Mouse (Mus musculus) kidney, postnatal 0 days (tissue): ENCODE measurements around the gene Prr18. TPM values are rescaled to one million over a fixed set of nuclear protein-coding genes. Genes with fewer than 3 reads are reported as not detected.
"Not testable (repeated sequence)": the region's sequence is repeated elsewhere in the genome, so short reads cannot be mapped to it uniquely, and the experiment has no call there.

ENCODE experiments used
- ATAC-seq: fragments of 200-750 bp; cut with Nextera tagmentation; replicated peaks from 2 replicates; pipeline ENCODE4 v1.8.0; 2017; ENCODE audit warnings: low read depth, moderate number of reproducible peaks, moderate TSS enrichment, moderate library complexity; ENCODE audit not compliant: low FRiP score
- DNase-seq: peaks from one replicate; pipeline ENCODE4 v3.0.0-alpha.2; 2016; ENCODE audit warnings: low spot score
- H3K27ac ChIP-seq: fragments of 300-500 bp; sonication (generic); 2 replicates; pipeline ENCODE4 v1.5.1; 2014; ENCODE audit warnings: mild to moderate bottlenecking
- H3K27me3 ChIP-seq: fragments of 300-500 bp; sonication (generic); 2 replicates; pipeline ENCODE4 v1.6.1; 2014; ENCODE audit warnings: low read length, mixed read lengths; ENCODE audit not compliant: insufficient read depth
- H3K36me3 ChIP-seq: fragments of 300-500 bp; sonication (generic); 2 replicates; pipeline ENCODE4 v1.6.1; 2014; ENCODE audit warnings: low read length, mixed read lengths; ENCODE audit not compliant: insufficient read depth
- H3K4me1 ChIP-seq: fragments of 300-500 bp; sonication (generic); replicated peaks from 2 replicates; pipeline ENCODE4 v1.6.1; 2014; ENCODE audit warnings: antibody characterized with exemption, low read length, mixed read lengths; ENCODE audit not compliant: insufficient read depth
- H3K4me2 ChIP-seq: fragments of 300-500 bp; sonication (generic); 2 replicates; pipeline ENCODE4 v1.6.1; 2014; ENCODE audit warnings: mild to moderate bottlenecking, low read length, moderate library complexity, mixed read lengths
- H3K4me3 ChIP-seq: fragments of 300-500 bp; sonication (generic); replicated peaks from 2 replicates; pipeline ENCODE4 v1.5.1; 2014; ENCODE audit warnings: low read depth, low read length
- H3K9ac ChIP-seq: fragments of 300-500 bp; sonication (generic); 2 replicates; pipeline ENCODE4 v1.6.1; 2014; ENCODE audit warnings: low read depth, low read length
- H3K9me3 ChIP-seq: fragments of 300-500 bp; sonication (generic); replicated peaks from 2 replicates; pipeline ENCODE4 v1.6.1; 2016; ENCODE audit warnings: low read length, inconsistent platforms, mixed read lengths
- CTCF ChIP-seq: IDR thresholded peaks from 2 replicates; pipeline ENCODE4 v1.5.1; 2016; ENCODE audit warnings: antibody characterized with exemption, low read depth, mild to moderate bottlenecking, moderate library complexity
- WGBS: fragments of 180-500 bp; shearing (Covaris S2); extraction: QIAGEN DNeasy Blood & Tissue Kit; methylation state at CpG from one replicate; pipeline ENCODE4 v1.1.7; 2014; 5-methylcytosine and 5-hydroxymethylcytosine counted together
- polyA plus RNA-seq: library from polyadenylated mRNA; unstranded; fragments of >200 nt; fragmentation: Nextera tagmentation; extraction: Ambion mirVana; gene quantifications from 2 replicates; pipeline ENCODE4 v1.2.1, GENCODE M21; 2015

Gene Prr18
- polyA plus RNA-seq, 1 experiment from 2014 or later = 0.28 TPM

DNA sequence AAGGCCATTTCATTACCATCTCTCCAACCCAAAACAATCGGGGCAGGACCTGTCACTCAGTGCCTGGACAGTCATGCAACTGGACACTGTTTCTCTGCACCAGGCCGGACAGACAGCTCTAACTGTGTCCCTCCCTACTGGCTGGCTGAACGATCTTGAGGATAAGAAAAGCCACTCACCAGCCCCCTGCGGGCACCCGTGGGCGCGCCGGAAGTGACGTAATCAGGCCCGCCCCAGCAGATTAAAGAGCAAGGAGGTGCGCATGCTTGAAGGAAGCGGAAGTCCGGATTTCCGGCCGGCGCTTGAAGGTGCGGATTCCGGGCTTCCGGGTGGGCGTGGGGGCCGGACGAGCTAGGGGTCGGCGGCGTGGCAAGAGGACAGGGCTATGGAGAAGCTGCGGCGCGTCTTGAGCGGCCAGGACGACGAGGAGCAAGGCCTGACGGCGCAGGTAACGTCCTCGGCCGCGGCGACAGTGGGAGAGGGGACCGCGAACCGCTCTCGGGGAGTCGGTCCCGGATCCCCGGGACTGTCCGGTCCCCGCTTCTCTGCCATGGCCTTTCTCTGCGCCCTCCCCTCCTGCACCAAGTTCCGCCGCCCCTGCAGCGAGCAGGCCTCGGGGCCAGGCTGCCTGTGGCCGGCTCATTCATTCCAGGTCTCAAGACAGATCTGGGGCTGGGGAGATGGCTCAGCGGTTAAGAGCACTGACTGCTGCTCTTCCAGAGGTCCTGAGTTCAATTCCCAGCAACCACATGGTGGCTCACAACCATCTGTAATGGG, 26.2 kb upstream of the Prr18 start, which contains the start of gene Sft2d1:
Gene Sft2d1, plus strand, starts transcription at position 265 of the 777 bp plus-strand sequence.
- Histone ChIP-seq H3K36me3 (no peaks in the 10 kb centered on the region), H3K27ac (peak within 1 kb of the TSS; percentile 81), H3K4me1 (peaks cover 5% of the 10 kb centered on the region; the same call in 1 of the 2 replicates), H3K4me2 (peak within 1 kb of the TSS; percentile 76), H3K4me3 (peak within 1 kb of the TSS; percentile 86), H3K9ac (peak within 1 kb of the TSS; percentile 75), H3K27me3 (no peaks in the 10 kb centered on the region), H3K9me3 (no peaks in the 10 kb centered on the region)
- no peak for TF ChIP-seq CTCF
- WGBS = under 1% methylated on average over 52 of the region's 54 CpGs
- peak; percentile 95 for ATAC-seq
- DNase-seq = peak; percentile 94

DNA sequence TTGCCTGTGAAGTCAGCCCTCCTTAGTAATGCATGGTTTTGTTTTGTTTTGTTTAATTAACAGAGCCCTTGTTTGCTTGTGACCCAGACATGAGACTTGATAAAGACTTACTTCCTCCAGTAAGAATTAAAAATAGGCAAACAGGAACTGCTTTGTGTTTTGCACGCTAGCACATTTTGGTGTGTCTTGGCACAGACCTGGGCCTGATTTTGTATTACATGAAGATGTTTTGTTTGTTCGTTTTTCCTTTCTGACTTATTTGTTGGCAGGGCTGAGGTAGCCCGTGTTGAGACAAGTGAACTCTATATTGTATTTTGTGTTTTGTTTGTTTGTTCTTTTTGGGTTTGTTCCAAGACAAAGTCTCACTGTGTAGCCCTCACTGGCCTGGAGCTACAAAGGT, 25.5 kb upstream of the Prr18 start:
- Histone ChIP-seq H3K27me3 (no peaks in the 10 kb centered on the region), H3K4me1 (peaks cover 5% of the 10 kb centered on the region; the same call in 1 of the 2 replicates), H3K9ac (peak overlapping the region; percentile 75), H3K4me3 (peak overlapping the region; percentile 86), H3K27ac (peak overlapping the region; percentile 81; the same call in 1 of the 2 replicates), H3K9me3 (no peaks in the 10 kb centered on the region), H3K4me2 (peak overlapping the region; percentile 76), H3K36me3 (no peaks in the 10 kb centered on the region)
- TF ChIP-seq CTCF = no peak
- DNase-seq (peak; percentile 5), ATAC-seq (no peak)
- WGBS = 29% methylated on average over 3 of the region's 3 CpGs

DNA sequence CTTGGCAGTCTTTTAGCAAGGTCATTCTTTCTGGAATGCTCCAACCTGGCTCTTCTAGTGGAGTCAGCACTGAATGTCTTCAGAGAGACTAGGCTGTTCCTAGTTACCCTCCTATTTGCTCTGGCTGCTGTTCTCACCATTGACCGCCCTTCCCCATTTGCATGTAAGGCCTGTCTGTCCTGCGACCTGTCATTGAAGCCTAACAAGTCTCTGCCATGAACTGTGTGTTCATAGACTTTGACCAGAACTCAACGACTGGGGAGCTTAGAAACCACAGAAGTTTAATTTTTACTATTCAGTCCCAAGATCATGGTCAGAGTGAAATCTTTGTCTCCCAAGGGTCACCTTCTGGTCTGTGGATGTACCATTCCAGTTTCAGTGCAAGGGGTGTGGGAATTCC, 23.3 kb upstream of the Prr18 start:
- no peak overlapping the region for H3K27ac ChIP-seq
- H3K4me2 ChIP-seq = no peak overlapping the region
- peaks cover 5% of the 10 kb centered on the region; the same call in 1 of the 2 replicates for H3K4me1 ChIP-seq
- H3K9me3 ChIP-seq = no peaks in the 10 kb centered on the region
- ATAC-seq (no peak), DNase-seq (no peak)
- no peak for TF ChIP-seq CTCF
- 84% methylated on average over 3 of the region's 3 CpGs for WGBS
- no peaks in the 10 kb centered on the region for H3K36me3 ChIP-seq
- no peaks in the 10 kb centered on the region for H3K27me3 ChIP-seq
- no peak overlapping the region for H3K9ac ChIP-seq
- no peak overlapping the region for H3K4me3 ChIP-seq

DNA sequence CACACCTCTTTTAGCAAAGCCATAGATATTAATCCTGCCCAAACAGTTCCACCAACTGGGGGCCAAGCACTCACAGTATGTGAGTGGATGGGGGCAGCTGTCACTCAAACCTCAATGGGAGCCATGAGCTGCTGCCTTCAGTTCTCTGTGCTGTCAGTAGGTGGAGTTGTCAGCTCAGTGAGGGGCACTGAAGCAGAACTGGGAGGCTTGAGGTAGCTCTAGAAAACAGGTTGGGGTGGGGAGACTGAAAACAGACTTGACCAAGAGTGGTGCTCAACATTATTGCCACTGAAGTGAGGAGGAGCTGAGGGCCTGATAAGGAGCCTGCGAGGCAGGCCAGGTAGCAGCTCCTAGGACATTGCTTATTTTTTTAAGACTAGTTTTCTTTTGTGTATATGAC, 21.0 kb upstream of the Prr18 start:
- 84% methylated on average over 1 of the region's 1 CpGs for WGBS
- peak; percentile 44 for ATAC-seq

DNA sequence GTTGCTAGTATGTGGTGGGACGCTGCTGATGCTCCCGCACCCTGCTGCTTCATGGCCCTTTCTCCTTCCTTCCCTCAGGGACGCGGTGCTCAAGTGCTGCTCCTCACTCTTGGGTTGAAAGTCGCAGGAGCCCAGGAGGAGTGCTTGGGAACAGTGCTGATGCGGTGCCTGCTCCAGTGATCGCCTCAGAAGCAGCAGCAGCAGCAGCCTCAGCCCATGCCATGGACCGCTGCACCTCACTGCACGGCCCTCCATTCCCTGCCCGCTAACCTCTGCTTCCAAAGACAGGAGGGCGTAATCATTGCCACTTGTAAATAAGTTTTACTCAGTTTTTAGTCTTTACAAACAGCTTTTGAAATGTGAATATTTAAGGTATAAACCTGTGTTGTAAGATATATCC, 10.4 kb upstream of the Prr18 start:
- H3K27me3 ChIP-seq, DNase-seq, H3K4me1 ChIP-seq, ATAC-seq, H3K9ac ChIP-seq, H3K27ac ChIP-seq, H3K4me3 ChIP-seq, H3K9me3 ChIP-seq, H3K4me2 ChIP-seq: not testable (repeated sequence)
- peaks cover 12% of the 10 kb centered on the region; the same call in 1 of the 2 replicates for H3K36me3 ChIP-seq
- WGBS = 64% methylated on average over 10 of the region's 11 CpGs

More for the DNA sequence above, 21.0 kb upstream of the Prr18 start:
- H3K9ac ChIP-seq = no peak overlapping the region
- H3K27me3 ChIP-seq = no peaks in the 10 kb centered on the region
- DNase-seq = peak; percentile 31
- no peaks in the 10 kb centered on the region for H3K36me3 ChIP-seq
- no peak overlapping the region for H3K27ac ChIP-seq
- no peak overlapping the region for H3K4me2 ChIP-seq
- peak; percentile 51; the same call in 1 of the 2 replicates for TF ChIP-seq CTCF
- peaks cover 5% of the 10 kb centered on the region; the same call in 1 of the 2 replicates for H3K4me1 ChIP-seq
- no peaks in the 10 kb centered on the region for H3K9me3 ChIP-seq
- no peak overlapping the region for H3K4me3 ChIP-seq

DNA sequence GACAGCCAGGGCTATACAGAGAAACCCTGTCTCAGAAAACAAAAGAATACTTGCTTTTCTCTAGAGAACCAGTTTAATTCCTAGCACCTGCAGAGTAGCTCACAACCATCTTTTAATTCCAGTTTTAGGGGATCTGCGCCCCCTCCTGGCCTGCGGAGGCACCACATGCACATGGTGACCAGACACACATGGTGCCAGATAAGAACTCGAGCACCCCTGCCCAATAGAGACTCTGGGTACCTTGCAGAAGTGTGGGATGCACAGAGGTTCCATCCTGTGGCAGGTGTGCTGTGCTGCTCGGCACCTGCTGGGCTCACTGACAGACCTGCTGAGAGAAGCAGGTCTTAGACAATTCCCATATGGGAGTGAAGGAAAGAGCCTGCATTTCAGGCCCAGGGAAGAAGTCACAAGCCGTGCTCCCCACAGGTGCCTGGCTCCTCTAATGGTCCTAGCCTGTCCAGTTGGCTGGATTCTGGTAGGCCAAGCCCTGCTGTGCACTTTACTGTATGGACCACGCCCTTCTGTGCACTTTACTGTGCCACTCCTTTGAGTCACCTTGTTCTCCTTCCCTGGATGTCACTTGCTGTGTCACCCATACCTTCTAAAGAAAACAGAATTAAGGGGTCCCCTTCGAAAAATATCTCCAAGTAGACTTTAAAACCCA, 8.6 kb upstream of the Prr18 start:
- Histone ChIP-seq H3K9ac (no peak overlapping the region), H3K36me3 (0 out of 2 replicates have a peak, but pooled peaks cover 6% of the 10 kb centered on the region), H3K27ac (no peak overlapping the region), H3K4me1 (no peaks in the 10 kb centered on the region), H3K9me3 (no peaks in the 10 kb centered on the region), H3K4me2 (no peak overlapping the region), H3K4me3 (no peak overlapping the region), H3K27me3 (no peaks in the 10 kb centered on the region)
- no peak for DNase-seq
- ATAC-seq = no peak
- TF ChIP-seq CTCF = peak; percentile 36; the same call in 1 of the 2 replicates
- WGBS = 74% methylated on average over 7 of the region's 7 CpGs
